Mouse (Mus musculus): ENCODE results near the gene St8sia6.

GRCm38 (mm10) chr2:13683205-13683570 lies 110.7 kb downstream of the St8sia6 start:
- TF ChIP-seq POLR2A (IDR thresholded peaks at IDR 0.05; ENCODE audit: insufficient read depth, low read depth, low read length) (no peak), CTCF (IDR thresholded peaks at IDR 0.05) (no peak), EP300 (IDR thresholded peaks at IDR 0.05; ENCODE audit: insufficient read depth, low read depth, low read length) (no peak)
